Mouse (Mus musculus): ENCODE data around the gene Mark4. TPM values are rescaled to one million over a fixed set of nuclear protein-coding genes. Genes with fewer than 3 reads are reported as not detected.

Mark4 gene
- polyA plus RNA-seq, 1 experiment, result 14.6 TPM

DNA sequence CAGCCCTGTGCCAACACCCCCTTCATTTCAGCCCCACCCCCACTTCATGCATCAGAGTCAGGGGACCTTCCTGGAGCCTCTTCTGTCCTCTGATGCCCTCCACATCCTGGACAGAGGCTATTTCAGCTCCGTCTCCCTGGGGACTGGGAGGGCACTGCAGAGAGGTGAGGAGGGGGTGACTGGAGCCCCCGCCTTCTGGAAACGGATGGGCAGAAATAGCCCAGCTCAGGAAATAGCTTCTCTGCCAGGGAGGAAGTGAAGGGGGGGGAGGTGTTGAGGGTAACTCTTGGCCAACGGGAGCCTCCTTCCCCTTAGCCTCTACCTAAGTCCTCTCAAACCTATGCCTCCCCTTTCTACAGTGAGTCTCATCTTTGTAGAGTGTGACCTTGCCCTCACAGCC lies 13.8 kb upstream of the Mark4 start:
- 0% methylated on average over 4 of the region's 4 CpGs for WGBS
- Histone ChIP-seq H3K4me3 (ENCODE audit: extremely low read depth, insufficient read depth, insufficient read length) (peak overlapping the region; percentile 0; the same call in 1 of the 2 replicates), H3K27me3 (ENCODE audit: control insufficient read depth, insufficient read depth, low read length) (peaks cover 2% of the 10 kb centered on the region), H3K36me3 (ENCODE audit: control insufficient read depth, insufficient read depth, low read length) (no peaks in the 10 kb centered on the region), H3K4me1 (ENCODE audit: control insufficient read depth, insufficient read depth, insufficient read length) (peaks cover 27% of the 10 kb centered on the region), H3K27ac (ENCODE audit: insufficient read depth, low read length) (peak overlapping the region; percentile 18; the same call in 1 of the 2 replicates)
- no peak for TF ChIP-seq POLR2A (IDR thresholded peaks at IDR 0.05; ENCODE audit: low read depth, low read length)
- TF ChIP-seq CTCF (IDR thresholded peaks at IDR 0.05; ENCODE audit: extremely low read depth, insufficient read depth, insufficient read length, insufficient replicate concordance), result no peak
- peak in 1 of 2 experiments; percentile 33 for DNase-seq (ENCODE audit: low read depth in 1 of 2, low spot score in 2 of 2)

DNA sequence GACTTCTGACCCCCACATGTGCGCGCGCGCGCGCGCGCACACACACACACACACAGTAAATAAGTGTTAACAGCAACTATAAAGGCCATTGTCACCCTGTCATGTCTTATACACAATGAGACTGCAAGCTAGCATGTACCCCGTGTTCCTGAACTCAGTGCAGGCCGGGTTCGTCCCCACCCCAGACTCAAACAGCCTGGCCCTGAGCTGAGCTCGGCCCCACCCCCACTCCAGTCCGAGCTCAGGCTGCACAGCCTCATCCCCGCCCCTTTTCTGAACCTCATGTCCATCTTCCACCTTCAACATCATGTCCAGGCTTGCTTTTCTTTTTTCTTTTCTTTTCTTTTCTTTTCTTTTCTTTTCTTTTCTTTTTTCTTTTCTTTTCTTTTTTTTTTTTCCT lies 11.7 kb upstream of the Mark4 start:
- Histone ChIP-seq H3K4me1 (ENCODE audit: control insufficient read depth, insufficient read depth, insufficient read length) (peaks cover 27% of the 10 kb centered on the region), H3K27me3 (ENCODE audit: control insufficient read depth, insufficient read depth, low read length) (peaks cover 2% of the 10 kb centered on the region), H3K4me3 (ENCODE audit: extremely low read depth, insufficient read depth, insufficient read length) (no peak overlapping the region), H3K27ac (ENCODE audit: insufficient read depth, low read length) (no peak overlapping the region), H3K36me3 (ENCODE audit: control insufficient read depth, insufficient read depth, low read length) (no peaks in the 10 kb centered on the region)
- TF ChIP-seq CTCF (IDR thresholded peaks at IDR 0.05; ENCODE audit: extremely low read depth, insufficient read depth, insufficient read length, insufficient replicate concordance), result no peak
- no peak for TF ChIP-seq POLR2A (IDR thresholded peaks at IDR 0.05; ENCODE audit: low read depth, low read length)
- 76% methylated on average over 14 of the region's 14 CpGs for WGBS
- no peak for DNase-seq (ENCODE audit: low read depth in 1 of 2, low spot score in 2 of 2)

DNA sequence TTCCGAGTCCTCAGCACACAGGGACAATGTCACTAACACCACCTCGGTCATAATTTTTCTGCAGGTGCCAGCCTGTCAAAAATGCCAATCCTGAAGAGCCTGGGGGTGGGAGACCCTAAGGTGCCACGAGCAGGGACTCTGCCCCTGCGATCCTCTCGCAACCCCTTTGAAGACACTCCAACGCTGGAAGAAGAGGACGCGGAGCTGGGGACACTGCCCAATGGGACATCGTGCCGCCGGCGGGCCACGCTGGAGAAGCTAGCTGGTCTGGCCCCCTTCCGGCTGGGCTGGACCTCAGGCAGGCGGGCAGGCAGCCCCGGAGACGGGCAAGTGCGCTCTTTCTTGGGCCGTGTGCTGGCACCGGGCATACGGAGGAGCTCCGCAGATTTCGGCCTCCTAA lies 10.8 kb upstream of the Mark4 start:
- H3K36me3 ChIP-seq (ENCODE audit: control insufficient read depth, insufficient read depth, low read length), result no peaks in the 10 kb centered on the region
- no peak overlapping the region for H3K4me3 ChIP-seq (ENCODE audit: extremely low read depth, insufficient read depth, insufficient read length)
- H3K4me1 ChIP-seq (ENCODE audit: control insufficient read depth, insufficient read depth, insufficient read length), result peaks cover 27% of the 10 kb centered on the region
- no peak for DNase-seq (ENCODE audit: low read depth in 1 of 2, low spot score in 2 of 2)
- no peak for TF ChIP-seq CTCF (IDR thresholded peaks at IDR 0.05; ENCODE audit: extremely low read depth, insufficient read depth, insufficient read length, insufficient replicate concordance)
- no peak for TF ChIP-seq POLR2A (IDR thresholded peaks at IDR 0.05; ENCODE audit: low read depth, low read length)
- H3K27me3 ChIP-seq (ENCODE audit: control insufficient read depth, insufficient read depth, low read length), result peaks cover 2% of the 10 kb centered on the region
- 93% methylated on average over 23 of the region's 23 CpGs for WGBS
- no peak overlapping the region for H3K27ac ChIP-seq (ENCODE audit: insufficient read depth, low read length)

DNA sequence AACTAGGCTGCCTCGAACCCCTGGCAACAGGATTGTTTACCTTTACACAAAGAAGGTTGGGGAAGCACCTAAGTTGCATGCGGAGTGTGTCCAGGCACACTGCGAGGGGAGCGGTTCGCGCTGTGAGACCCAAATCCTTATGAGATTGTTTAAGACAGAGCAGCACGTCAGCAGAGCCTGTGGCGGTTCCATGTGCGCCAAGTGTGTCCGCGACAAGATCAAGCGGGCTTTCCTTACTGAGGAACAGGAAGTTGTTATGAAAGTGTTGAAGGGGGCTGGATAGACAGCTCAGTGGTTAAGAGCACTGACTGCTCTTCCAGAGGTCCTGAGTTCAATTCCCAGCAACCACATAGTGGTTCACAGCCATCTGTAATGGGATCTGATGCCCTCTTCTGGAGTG lies 9.7 kb upstream of the Mark4 start:
- no peak for DNase-seq (ENCODE audit: low read depth in 1 of 2, low spot score in 2 of 2)
- no peak overlapping the region for H3K27ac ChIP-seq (ENCODE audit: insufficient read depth, low read length)
- TF ChIP-seq POLR2A (IDR thresholded peaks at IDR 0.05; ENCODE audit: low read depth, low read length), result no peak
- TF ChIP-seq CTCF (IDR thresholded peaks at IDR 0.05; ENCODE audit: extremely low read depth, insufficient read depth, insufficient read length, insufficient replicate concordance), result no peak
- WGBS, result 38% methylated on average over 12 of the region's 12 CpGs
- no peaks in the 10 kb centered on the region for H3K36me3 ChIP-seq (ENCODE audit: control insufficient read depth, insufficient read depth, low read length)
- H3K4me3 ChIP-seq (ENCODE audit: extremely low read depth, insufficient read depth, insufficient read length), result no peak overlapping the region
- peaks cover 17% of the 10 kb centered on the region; the same call in 1 of the 2 replicates for H3K4me1 ChIP-seq (ENCODE audit: control insufficient read depth, insufficient read depth, insufficient read length)
- H3K27me3 ChIP-seq (ENCODE audit: control insufficient read depth, insufficient read depth, low read length), result no peaks in the 10 kb centered on the region

DNA sequence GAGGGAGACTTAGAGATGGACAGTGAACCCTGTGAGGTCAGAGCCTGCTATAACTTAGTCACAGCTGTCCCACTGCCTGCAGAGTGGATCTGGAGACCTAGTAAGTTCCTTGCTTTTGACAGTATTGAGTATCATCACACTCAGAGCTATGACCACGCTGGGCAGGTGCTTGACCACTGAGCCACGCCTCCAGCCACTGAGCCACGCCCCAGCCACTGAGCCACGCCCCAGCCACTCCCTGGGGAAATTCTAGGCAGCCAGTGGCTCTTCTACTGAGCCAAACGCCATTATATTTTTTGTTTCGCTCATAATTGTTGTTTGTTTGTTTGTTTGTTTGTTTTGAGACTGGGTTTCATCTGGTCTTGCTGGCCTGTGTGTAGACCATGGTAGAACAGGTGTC lies 9.0 kb upstream of the Mark4 start:
- no peak for DNase-seq (ENCODE audit: low read depth in 1 of 2, low spot score in 2 of 2)
- no peak overlapping the region for H3K27ac ChIP-seq (ENCODE audit: insufficient read depth, low read length)
- H3K27me3 ChIP-seq (ENCODE audit: control insufficient read depth, insufficient read depth, low read length), result no peaks in the 10 kb centered on the region
- no peaks in the 10 kb centered on the region for H3K36me3 ChIP-seq (ENCODE audit: control insufficient read depth, insufficient read depth, low read length)
- TF ChIP-seq CTCF (IDR thresholded peaks at IDR 0.05; ENCODE audit: extremely low read depth, insufficient read depth, insufficient read length, insufficient replicate concordance) (no peak), POLR2A (IDR thresholded peaks at IDR 0.05; ENCODE audit: low read depth, low read length) (no peak)
- peaks cover 12% of the 10 kb centered on the region; the same call in 1 of the 2 replicates for H3K4me1 ChIP-seq (ENCODE audit: control insufficient read depth, insufficient read depth, insufficient read length)
- WGBS, result 62% methylated on average over 6 of the region's 6 CpGs
- no peak overlapping the region for H3K4me3 ChIP-seq (ENCODE audit: extremely low read depth, insufficient read depth, insufficient read length)

DNA sequence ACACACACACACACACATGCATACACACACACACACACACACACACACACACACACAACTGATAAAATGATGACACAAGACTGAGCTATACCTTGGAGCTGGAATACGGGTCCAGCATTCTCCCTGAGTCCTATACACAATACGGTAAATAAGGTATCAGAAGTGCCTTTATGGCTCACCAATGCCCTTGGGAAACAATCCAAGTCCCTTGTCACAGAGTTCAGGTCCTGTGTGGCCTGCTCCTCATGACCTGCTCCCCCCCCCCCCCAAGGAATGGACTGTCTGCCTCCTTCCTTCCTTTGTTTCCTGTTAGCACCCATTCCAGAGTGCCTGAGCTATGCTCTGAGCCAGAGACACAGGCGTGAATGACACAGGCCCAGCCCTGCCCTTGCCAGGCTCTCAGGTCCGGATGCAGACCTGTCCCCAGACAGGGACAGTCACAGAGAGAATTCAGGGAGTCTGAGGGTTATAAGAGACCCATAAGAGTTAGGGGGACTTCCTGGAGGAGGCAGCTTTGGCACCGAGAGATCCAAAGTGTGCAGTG lies 8.1 kb upstream of the Mark4 start:
- no peak for DNase-seq (ENCODE audit: low read depth in 1 of 2, low spot score in 2 of 2)
- no peak overlapping the region for H3K27ac ChIP-seq (ENCODE audit: insufficient read depth, low read length)
- H3K4me1 ChIP-seq (ENCODE audit: control insufficient read depth, insufficient read depth, insufficient read length), result peaks cover 2% of the 10 kb centered on the region; the same call in 1 of the 2 replicates
- H3K27me3 ChIP-seq (ENCODE audit: control insufficient read depth, insufficient read depth, low read length), result no peaks in the 10 kb centered on the region
- WGBS, result 79% methylated on average over 5 of the region's 5 CpGs
- no peaks in the 10 kb centered on the region for H3K36me3 ChIP-seq (ENCODE audit: control insufficient read depth, insufficient read depth, low read length)
- TF ChIP-seq CTCF (IDR thresholded peaks at IDR 0.05; ENCODE audit: extremely low read depth, insufficient read depth, insufficient read length, insufficient replicate concordance) (no peak), POLR2A (IDR thresholded peaks at IDR 0.05; ENCODE audit: low read depth, low read length) (no peak)
- H3K4me3 ChIP-seq (ENCODE audit: extremely low read depth, insufficient read depth, insufficient read length), result no peak overlapping the region

Data from spleen, adult 2 months (tissue).